In genomic region chr9:44733671-44734523, GRCm38 (mm10) we compare ENCODE assay signal across 8 mouse cellular contexts. TPM values are rescaled to one million over a fixed set of nuclear protein-coding genes. Genes with fewer than 3 reads are reported as not detected.
DNase-seq lines count a peak whose midpoint lies in the region; ATAC-seq and TF ChIP-seq lines count a peak whose summit lies in the region.

No protein-coding gene starts in this region.

- H3K4me3 ChIP-seq in forebrain, embryonic 11.5 days (ENCODE audit: low read depth, low read length), result peak overlapping the region; percentile 59
- peak overlapping the region; percentile 68 for H3K4me3 ChIP-seq in small intestine, adult 2 months (ENCODE audit: low read depth, low read length)

- no peak overlapping the region for H3K27ac ChIP-seq in forebrain, embryonic 11.5 days (ENCODE audit: low read depth, low read length)
- H3K27ac ChIP-seq in small intestine, adult 2 months (ENCODE audit: insufficient read depth, low read depth, low read length), result peak overlapping the region; percentile 76

- TF ChIP-seq POLR2A in small intestine, adult 2 months (IDR thresholded peaks at IDR 0.05; ENCODE audit: low read depth, low read length), result no peak

- peaks cover 10% of the 10 kb centered on the region for H3K4me1 ChIP-seq in forebrain, embryonic 11.5 days (replicated peaks; ENCODE audit: control insufficient read depth, insufficient read depth, low read length)
- peaks cover 9% of the 10 kb centered on the region for H3K4me1 ChIP-seq in small intestine, adult 2 months (ENCODE audit: control insufficient read depth, insufficient read depth, insufficient read length, low read length)

- TF ChIP-seq CTCF in small intestine, adult 2 months (IDR thresholded peaks at IDR 0.05; ENCODE audit: extremely low read depth, insufficient read length, insufficient replicate concordance, low read depth, low read length), result no peak

- peak overlapping the region; percentile 99 for H3K4me2 ChIP-seq in forebrain, embryonic 11.5 days (ENCODE audit: low read depth, low read length, severe bottlenecking)

- ATAC-seq in forebrain, embryonic 11.5 days (replicated peaks; ENCODE audit: low FRiP score), result peak; percentile 63
- peak; percentile 55 for ATAC-seq in megakaryocyte, adult 5-6 weeks (ENCODE audit: poor library complexity, severe bottlenecking)

- under 1% methylated on average over 79 of the region's 79 CpGs for WGBS in forebrain, embryonic 11.5 days
- 4% methylated on average over 79 of the region's 79 CpGs for WGBS in small intestine, adult 2 months

- intact Hi-C loops in heart, postnatal 25 days (cut with DNase I), result loop anchor here (5.0 kb wide), 1 partner anchor 42 kb away; no protein-coding TSS in a partner anchor

- peaks cover 3% of the 10 kb centered on the region; the same call in 1 of the 2 replicates for H3K27me3 ChIP-seq in forebrain, embryonic 11.5 days (ENCODE audit: control insufficient read depth, insufficient read depth, low read length)
- peaks cover 35% of the 10 kb centered on the region for H3K27me3 ChIP-seq in small intestine, adult 2 months (ENCODE audit: control insufficient read depth, insufficient read depth, low read length)

- no peaks in the 10 kb centered on the region for H3K36me3 ChIP-seq in forebrain, embryonic 11.5 days (ENCODE audit: control insufficient read depth, insufficient read depth, low read length)
- no peaks in the 10 kb centered on the region for H3K36me3 ChIP-seq in small intestine, adult 2 months (ENCODE audit: control insufficient read depth, insufficient read depth, low read length)

- peak; percentile 67 for DNase-seq in layer of hippocampus, adult 11-12 months (ENCODE audit: low spot score)
- DNase-seq in layer of hippocampus, postnatal 25 days (ENCODE audit: extremely low spot score in 1 of 2, low spot score in 1 of 2), result no peak
- DNase-seq in adrenal gland, postnatal 25 days, result peak; percentile 77
- DNase-seq in forebrain, embryonic 11.5 days (ENCODE audit: low spot score), result peak; percentile 75
- DNase-seq in heart, postnatal 25 days (ENCODE audit: low spot score), result peak; percentile 86
- peak; percentile 65 to 75 for DNase-seq in kidney, postnatal 4 days

- H3K9me3 ChIP-seq in forebrain, embryonic 11.5 days (ENCODE audit: control insufficient read depth, low read length), result no peaks in the 10 kb centered on the region

- peak overlapping the region; percentile 73 for H3K9ac ChIP-seq in forebrain, embryonic 11.5 days (ENCODE audit: low read length)

RNA-seq across cellular contexts. Expression of gene Phldb1, which starts 1.1 kb away (rescaled TPM):
- 100 to 1,000 TPM in 1 of 2 experiments, 10 to 100 TPM in 1; 88.6 to 106 TPM for total RNA-seq in layer of hippocampus, postnatal 25 days (2021)
- 33.7 and 36.9 TPM in 2 replicates for total RNA-seq in adrenal gland, postnatal 25 days (2021)
- 43.5 and 46.0 TPM in 2 replicates for polyA plus RNA-seq in forebrain, embryonic 11.5 days (2014; fragmentation: Nextera tagmentation; extraction: Ambion mirVana)
- total RNA-seq in heart, postnatal 25 days (2021), result 100 to 1,000 TPM; 115 to 121 TPM
- total RNA-seq in megakaryocyte, adult 5-6 weeks (2015), result 0.76 and 2.1 TPM in 2 replicates
- 2.0 and 2.6 TPM in 2 replicates for total RNA-seq in megakaryocyte, adult 5-6 weeks (2017)
- 29.8 and 34.1 TPM in 2 replicates for polyA plus RNA-seq in small intestine, adult 2 months (2012; rRNA removed)

RNA-seq across cellular contexts. Expression of gene Arcn1, which starts 33.7 kb away (rescaled TPM):
- total RNA-seq in layer of hippocampus, postnatal 25 days (2021), result 100 to 1,000 TPM in 1 of 2 experiments, 10 to 100 TPM in 1; 97.3 to 102 TPM
- total RNA-seq in adrenal gland, postnatal 25 days (2021), result 148 and 170 TPM in 2 replicates
- polyA plus RNA-seq in forebrain, embryonic 11.5 days (2014; fragmentation: Nextera tagmentation; extraction: Ambion mirVana), result 171 and 185 TPM in 2 replicates
- total RNA-seq in heart, postnatal 25 days (2021), result 10 to 100 TPM; 85.4 to 85.5 TPM
- total RNA-seq in megakaryocyte, adult 5-6 weeks (2015), result 126 and 151 TPM in 2 replicates
- total RNA-seq in megakaryocyte, adult 5-6 weeks (2017), result 165 and 172 TPM in 2 replicates
- polyA plus RNA-seq in small intestine, adult 2 months (2012; rRNA removed), result 19.3 and 47.9 TPM in 2 replicates

RNA-seq across cellular contexts. Expression of gene Ift46, which starts 33.8 kb away (rescaled TPM):
- total RNA-seq in layer of hippocampus, postnatal 25 days (2021), result 10 to 100 TPM; 75.1 to 75.8 TPM
- total RNA-seq in adrenal gland, postnatal 25 days (2021), result 71.7 and 97.0 TPM in 2 replicates
- 121 TPM in 2 replicates for polyA plus RNA-seq in forebrain, embryonic 11.5 days (2014; fragmentation: Nextera tagmentation; extraction: Ambion mirVana)
- 10 to 100 TPM; 32.0 to 39.5 TPM for total RNA-seq in heart, postnatal 25 days (2021)
- total RNA-seq in megakaryocyte, adult 5-6 weeks (2015), result 38.5 and 53.7 TPM in 2 replicates
- 27.6 and 40.8 TPM in 2 replicates for total RNA-seq in megakaryocyte, adult 5-6 weeks (2017)
- 13.4 and 26.2 TPM in 2 replicates for polyA plus RNA-seq in small intestine, adult 2 months (2012; rRNA removed)

Comparison
In these comparisons a context has a peak if more than half of its experiments do, and no peak if none do; other contexts are left out.
1. DNase-seq: peak in layer of hippocampus, adult 11-12 months (single experiment), adrenal gland, postnatal 25 days (single experiment), forebrain, embryonic 11.5 days (single experiment), heart, postnatal 25 days (single experiment) and kidney, postnatal 4 days (2 of 2); none in layer of hippocampus, postnatal 25 days (0 of 2).